Mouse (Mus musculus) midbrain, embryonic 14.5 days (tissue): ENCODE data around the gene Klhl20. TPM values are rescaled to one million over a fixed set of nuclear protein-coding genes. Genes with fewer than 3 reads are reported as not detected.

ENCODE experiments used
- ATAC-seq: fragments of 200-750 bp; cut with Nextera tagmentation; 2 replicates; pipeline ENCODE4 v1.8.0; 2017; ENCODE audit warnings: moderate number of reproducible peaks, moderate library complexity; ENCODE audit not compliant: low FRiP score, low TSS enrichment
- DNase-seq: peaks from one replicate; pipeline ENCODE4 v3.0.0-alpha.2; 2015
- H3K27ac ChIP-seq: fragments of 300-500 bp; sonication (generic); replicated peaks from 2 replicates; pipeline ENCODE4 v1.5.1; 2014; ENCODE audit warnings: mild to moderate bottlenecking, low read depth, low read length, moderate library complexity
- H3K27me3 ChIP-seq: fragments of 300-500 bp; sonication (generic); 2 replicates; pipeline ENCODE4 v1.6.1; 2014; ENCODE audit warnings: low read length, control low read depth, mixed read lengths; ENCODE audit not compliant: control insufficient read depth, insufficient read depth
- H3K36me3 ChIP-seq: fragments of 300-500 bp; sonication (generic); 2 replicates; pipeline ENCODE4 v1.6.1; 2014; ENCODE audit warnings: low read length, control low read depth; ENCODE audit not compliant: control insufficient read depth, insufficient read depth
- H3K4me1 ChIP-seq: fragments of 300-500 bp; sonication (generic); 2 replicates; pipeline ENCODE4 v1.6.1; 2014; ENCODE audit warnings: mild to moderate bottlenecking, antibody characterized with exemption, low read length, control low read depth; ENCODE audit not compliant: control insufficient read depth, insufficient read depth
- H3K4me2 ChIP-seq: fragments of 300-500 bp; sonication (generic); 2 replicates; pipeline ENCODE4 v1.6.1; 2014; ENCODE audit warnings: mild to moderate bottlenecking, low read length, moderate library complexity
- H3K4me3 ChIP-seq: fragments of 300-500 bp; sonication (generic); replicated peaks from 2 replicates; pipeline ENCODE4 v1.5.1; 2014; ENCODE audit warnings: low read depth, low read length
- H3K9ac ChIP-seq: fragments of 300-500 bp; sonication (generic); replicated peaks from 2 replicates; pipeline ENCODE4 v1.6.1; 2014; ENCODE audit warnings: mild to moderate bottlenecking, low read length, moderate library complexity
- H3K9me3 ChIP-seq: fragments of 300-500 bp; sonication (generic); 2 replicates; pipeline ENCODE4 v1.6.1; 2016; ENCODE audit warnings: low read length, control low read depth, mixed read lengths; ENCODE audit not compliant: control insufficient read depth
- WGBS: fragments of 180-500 bp; shearing (Covaris S2); extraction: QIAGEN DNeasy Blood & Tissue Kit; methylation state at CpG from one replicate; pipeline ENCODE4 v1.1.7; 2014; 5-methylcytosine and 5-hydroxymethylcytosine counted together
- polyA plus RNA-seq: library from polyadenylated mRNA; unstranded; fragments of >200 nt; fragmentation: Nextera tagmentation; extraction: Ambion mirVana; gene quantifications from 2 replicates; pipeline ENCODE4 v1.2.1, GENCODE M21; 2014

The Klhl20 gene
- polyA plus RNA-seq, 1 experiment from 2014 or later: 22.4 TPM

DNA sequence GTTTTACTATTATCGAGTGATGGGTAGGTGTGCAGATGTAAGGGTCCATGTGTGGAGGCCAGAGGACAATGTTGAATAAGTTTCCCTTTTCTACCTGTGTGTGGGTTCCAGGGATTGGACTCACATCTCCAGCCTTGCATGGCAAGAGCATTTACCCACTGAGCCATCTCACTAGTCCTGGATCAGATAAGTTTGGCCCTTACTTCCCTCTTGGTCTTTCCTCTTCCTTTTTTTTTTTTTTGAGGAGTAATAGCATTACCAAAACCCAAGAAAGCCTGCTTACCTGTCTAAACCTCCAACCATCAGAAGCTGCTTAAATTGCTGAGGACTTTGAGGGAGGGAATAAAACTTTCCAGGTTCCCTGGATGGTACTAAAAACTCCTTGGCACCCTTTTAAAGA is 74.1 kb downstream of the Klhl20 start:
- Histone ChIP-seq H3K36me3 (peaks cover 51% of the 10 kb centered on the region), H3K27ac (no peak overlapping the region), H3K4me1 (no peaks in the 10 kb centered on the region), H3K9me3 (no peaks in the 10 kb centered on the region), H3K4me3 (no peak overlapping the region), H3K4me2 (no peak overlapping the region), H3K27me3 (no peaks in the 10 kb centered on the region), H3K9ac (no peak overlapping the region)
- ATAC-seq (no peak), DNase-seq (no peak)
- WGBS: 98% methylated on average over 1 of the region's 1 CpGs

DNA sequence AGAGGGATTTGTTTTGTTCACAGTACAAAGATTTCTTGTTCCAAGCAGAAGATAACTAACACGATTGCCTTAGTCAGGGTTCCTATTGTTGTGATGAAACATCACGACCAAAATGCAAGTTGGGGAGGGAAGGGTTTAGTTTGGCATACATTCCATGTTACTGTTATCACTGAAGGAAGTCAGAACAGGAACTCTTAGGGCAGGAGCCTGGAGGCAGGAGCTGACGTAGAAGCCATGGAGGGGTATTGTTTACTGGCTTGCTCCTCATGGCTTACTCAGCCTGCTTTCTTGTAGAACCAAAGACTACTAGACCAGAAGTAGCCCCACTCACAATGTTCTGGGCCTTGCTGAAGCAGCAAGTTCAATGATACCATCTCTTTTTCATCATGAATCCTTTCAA is 84.3 kb downstream of the Klhl20 start:
- 91% methylated on average over 3 of the region's 3 CpGs for WGBS
- no peak overlapping the region for H3K4me3 ChIP-seq
- DNase-seq (no peak), ATAC-seq (no peak)
- H3K27me3 ChIP-seq: no peaks in the 10 kb centered on the region
- no peak overlapping the region for H3K9ac ChIP-seq
- H3K36me3 ChIP-seq: peaks cover 68% of the 10 kb centered on the region
- no peaks in the 10 kb centered on the region for H3K9me3 ChIP-seq
- no peak overlapping the region for H3K27ac ChIP-seq
- no peak overlapping the region for H3K4me2 ChIP-seq
- H3K4me1 ChIP-seq: no peaks in the 10 kb centered on the region

DNA sequence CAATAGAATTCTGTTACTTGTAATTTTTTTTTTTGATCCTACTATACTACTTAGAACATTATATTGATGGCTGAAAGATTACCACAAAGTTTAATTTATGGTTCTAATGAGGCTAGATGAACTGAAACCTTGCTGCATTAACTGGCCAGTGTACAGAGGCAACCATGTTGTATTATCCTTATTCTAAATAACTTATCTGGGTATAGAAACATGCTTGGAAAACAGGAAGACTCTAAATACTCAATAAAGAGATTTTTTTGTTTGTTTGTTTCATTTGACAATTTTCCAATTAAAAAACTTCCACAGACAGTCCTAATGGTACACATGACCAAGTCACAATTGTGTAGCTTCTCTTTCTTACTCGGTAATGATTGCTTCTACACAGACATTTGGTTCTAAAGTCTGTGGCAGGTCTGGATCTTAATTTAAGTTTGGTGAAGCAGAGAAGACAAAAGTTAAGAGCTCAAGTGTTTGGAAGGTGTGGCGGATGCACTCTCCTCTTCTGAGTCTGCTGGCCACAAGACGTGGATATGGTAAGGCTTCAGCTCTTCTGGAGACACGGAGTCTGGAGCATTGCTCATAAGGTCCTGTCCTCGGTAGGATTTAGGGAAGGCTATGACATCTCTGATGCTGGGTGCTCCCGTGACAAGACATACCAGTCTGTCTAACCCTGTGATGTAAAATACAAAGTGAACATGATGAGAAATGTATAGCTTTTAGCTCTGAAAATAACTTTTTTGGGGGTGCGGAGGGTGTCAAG is 89.9 kb downstream of the Klhl20 start:
- WGBS: 90% methylated on average over 7 of the region's 7 CpGs
- H3K27ac ChIP-seq: no peak overlapping the region

DNA sequence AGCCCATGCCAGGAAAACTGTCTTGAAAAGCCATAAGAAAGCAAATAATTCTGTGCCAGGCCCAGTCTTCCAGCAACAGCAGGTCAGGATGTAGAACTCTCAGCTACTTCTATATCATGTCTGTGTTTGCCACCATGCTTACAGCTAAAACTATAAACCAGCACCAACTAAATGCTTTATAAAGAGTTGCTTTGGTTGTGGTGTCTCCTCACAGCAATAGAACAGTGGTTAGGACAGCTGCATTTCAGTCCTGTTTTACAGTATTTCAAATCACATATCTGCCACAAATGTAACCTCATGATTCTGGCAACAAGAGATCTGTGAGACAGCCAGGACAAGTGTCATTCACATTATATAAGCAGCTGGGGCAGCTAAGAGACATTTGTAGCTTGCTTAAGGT is 90.5 kb downstream of the Klhl20 start:
- Histone ChIP-seq H3K4me1 (peaks cover 16% of the 10 kb centered on the region), H3K4me3 (no peak overlapping the region), H3K36me3 (peaks cover 83% of the 10 kb centered on the region), H3K4me2 (no peak overlapping the region), H3K27ac (no peak overlapping the region), H3K9ac (no peak overlapping the region), H3K27me3 (no peaks in the 10 kb centered on the region), H3K9me3 (no peaks in the 10 kb centered on the region)
- no peak for DNase-seq
- no peak for ATAC-seq

More for the DNA sequence above, 89.9 kb downstream of the Klhl20 start:
- H3K36me3 ChIP-seq: peaks cover 84% of the 10 kb centered on the region
- ATAC-seq: no peak
- peaks cover 16% of the 10 kb centered on the region for H3K4me1 ChIP-seq
- H3K4me2 ChIP-seq: no peak overlapping the region
- H3K9ac ChIP-seq: no peak overlapping the region
- no peak for DNase-seq
- no peak overlapping the region for H3K4me3 ChIP-seq
- H3K27me3 ChIP-seq: no peaks in the 10 kb centered on the region
- no peaks in the 10 kb centered on the region for H3K9me3 ChIP-seq

DNA sequence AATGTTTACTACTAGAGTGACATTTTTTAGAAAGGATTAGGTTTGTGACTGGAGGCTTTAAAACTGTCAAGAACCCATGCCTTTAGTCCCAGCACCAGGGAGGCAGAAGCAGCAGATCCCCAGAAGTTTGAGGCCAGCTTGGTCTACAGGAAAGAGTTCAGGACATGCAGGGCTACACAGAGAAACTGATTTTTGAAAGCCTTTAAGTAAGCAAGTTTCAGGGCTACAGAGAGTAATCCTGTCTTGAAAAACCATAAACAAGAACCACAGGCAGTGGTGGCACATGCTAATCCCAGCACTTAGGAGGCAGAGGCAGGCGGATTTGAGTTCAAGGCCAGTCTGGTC is 90.9 kb downstream of the Klhl20 start:
- H3K9me3 ChIP-seq: no peaks in the 10 kb centered on the region
- H3K4me1 ChIP-seq: peaks cover 16% of the 10 kb centered on the region
- H3K36me3 ChIP-seq: peaks cover 79% of the 10 kb centered on the region
- 55% methylated on average over 1 of the region's 1 CpGs for WGBS
- no peak overlapping the region for H3K27ac ChIP-seq
- no peaks in the 10 kb centered on the region for H3K27me3 ChIP-seq
- H3K4me2 ChIP-seq: no peak overlapping the region
- ATAC-seq (no peak), DNase-seq (no peak)
- H3K4me3 ChIP-seq: no peak overlapping the region
- H3K9ac ChIP-seq: no peak overlapping the region; the same call in 1 of the 2 replicates

DNA sequence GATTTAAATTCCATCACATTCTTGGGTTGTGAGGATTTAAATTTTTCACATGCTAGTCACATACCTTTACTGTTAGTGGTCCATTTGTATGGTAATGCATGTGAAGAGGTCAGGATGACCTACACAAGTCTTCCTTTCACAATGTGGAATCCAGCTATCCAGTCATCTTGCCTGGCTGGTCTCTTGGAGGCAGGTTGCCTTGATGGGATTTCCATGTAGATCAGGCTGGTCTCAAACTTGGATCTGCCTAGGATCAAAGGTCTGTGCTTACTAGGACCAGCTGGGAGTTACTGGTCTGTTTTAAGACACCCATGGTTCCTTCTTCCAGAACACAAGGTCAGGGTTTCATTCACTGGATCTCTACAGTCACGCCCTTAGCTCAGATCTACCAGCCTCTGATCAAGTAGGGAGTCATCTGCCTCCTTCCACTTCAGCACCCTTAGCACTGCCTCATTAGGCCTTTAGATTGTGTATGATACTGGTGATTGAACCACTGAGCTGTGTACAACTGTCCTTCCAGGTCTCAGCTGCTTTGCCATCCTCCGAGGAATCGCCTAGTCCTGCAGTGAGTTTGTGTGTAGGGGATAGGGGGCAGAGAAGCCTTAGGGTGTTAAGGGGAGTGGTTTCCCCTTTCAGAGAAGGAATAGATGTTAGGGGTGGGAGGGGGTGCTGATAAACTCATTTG is 91.4 kb downstream of the Klhl20 start:
- Histone ChIP-seq H3K9ac (no peak overlapping the region; the same call in 1 of the 2 replicates), H3K4me3 (no peak overlapping the region), H3K9me3 (no peaks in the 10 kb centered on the region), H3K36me3 (peaks cover 74% of the 10 kb centered on the region), H3K4me2 (no peak overlapping the region), H3K4me1 (peaks cover 16% of the 10 kb centered on the region), H3K27ac (peak overlapping the region; percentile 42; the same call in 1 of the 2 replicates), H3K27me3 (no peaks in the 10 kb centered on the region)
- peak; percentile 44 for DNase-seq
- WGBS: 17% methylated on average over 3 of the region's 3 CpGs
- no peak; the same call in 1 of the 2 replicates for ATAC-seq

DNA sequence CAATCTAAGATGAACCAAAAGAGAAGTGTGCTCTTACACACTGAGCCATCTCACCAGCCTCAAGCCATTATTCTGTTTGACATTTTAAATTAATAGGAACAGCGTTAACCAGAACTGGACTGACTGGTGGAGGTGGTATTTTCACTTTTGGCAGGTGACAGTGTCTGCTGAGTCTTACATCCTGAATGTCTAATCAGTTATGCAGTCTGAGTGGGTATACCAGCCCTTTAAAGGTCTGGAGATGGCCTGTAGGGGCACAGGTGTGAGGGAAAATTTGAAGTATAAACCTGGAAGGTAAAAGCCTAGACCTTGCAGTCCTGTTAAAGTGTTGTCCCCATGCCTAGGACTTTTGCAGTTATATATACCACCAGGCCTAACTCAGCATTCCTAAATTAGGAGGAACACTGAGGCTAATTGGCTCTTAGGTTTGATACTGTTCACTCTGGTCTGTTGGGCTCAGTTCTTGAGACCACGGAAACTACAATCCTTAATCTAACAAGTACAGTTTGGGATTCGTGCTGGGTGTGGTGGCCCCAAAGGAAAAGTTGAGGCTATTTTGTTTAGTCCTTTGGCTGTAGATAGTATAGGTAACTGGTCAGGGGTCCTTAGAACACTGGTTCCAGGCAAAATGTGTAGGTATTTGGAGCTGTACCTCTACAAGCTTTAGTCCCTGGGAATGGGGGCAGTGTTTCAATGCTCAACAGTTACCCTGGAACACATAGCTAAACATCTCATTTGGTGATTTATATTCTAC is 92.2 kb downstream of the Klhl20 start:
- 8% methylated on average over 3 of the region's 3 CpGs for WGBS
- no peak overlapping the region; the same call in 1 of the 2 replicates for H3K27ac ChIP-seq
- peaks cover 67% of the 10 kb centered on the region for H3K36me3 ChIP-seq
- ATAC-seq (no peak), DNase-seq (peak; percentile 27)
- no peaks in the 10 kb centered on the region for H3K9me3 ChIP-seq
- H3K4me3 ChIP-seq: no peak overlapping the region
- H3K9ac ChIP-seq: no peak overlapping the region
- H3K27me3 ChIP-seq: no peaks in the 10 kb centered on the region
- H3K4me1 ChIP-seq: peaks cover 16% of the 10 kb centered on the region
- no peak overlapping the region for H3K4me2 ChIP-seq
